Mouse (Mus musculus) G1E (cell line): ENCODE results near the gene 4930412O13Rik. TPM values are rescaled to one million over a fixed set of nuclear protein-coding genes. Genes with fewer than 3 reads are reported as not detected.
A peak's percentile ranks its signal among the peaks of the same experiment; 100 is the strongest.

ENCODE experiments used
- ATAC-seq: 2 replicates; pipeline ENCODE4 v1.8.0; 2016; ENCODE audit warnings: mild to moderate bottlenecking; ENCODE audit not compliant: insufficient number of reproducible peaks, poor library complexity, low FRiP score, severe bottlenecking; ENCODE audit errors: extremely low read depth
- DNase-seq: peaks from one replicate; pipeline ENCODE4 v3.0.0; 2012; ENCODE audit warnings: low spot score
- H3K27me3 ChIP-seq: 2 replicates; pipeline ENCODE4 v1.6.1; 2012; ENCODE audit warnings: mild to moderate bottlenecking, low read length, inconsistent platforms; ENCODE audit not compliant: insufficient read depth
- H3K36me3 ChIP-seq: replicated peaks from 2 replicates; pipeline ENCODE3; 2012; ENCODE audit warnings: mild to moderate bottlenecking, inconsistent platforms
- H3K4me1 ChIP-seq: 2 replicates; pipeline ENCODE4 v1.6.1; 2012; ENCODE audit warnings: low read depth, low read length, inconsistent platforms, mixed read lengths; ENCODE audit not compliant: insufficient read depth
- H3K4me3 ChIP-seq: 2 replicates; pipeline ENCODE4 v1.5.1; 2012; ENCODE audit warnings: low read depth, mild to moderate bottlenecking, inconsistent platforms, low read length, moderate library complexity, mixed read lengths
- H3K9me3 ChIP-seq: replicated peaks from 2 replicates; pipeline ENCODE4 v1.6.1; 2012; ENCODE audit warnings: inconsistent platforms
- CTCF ChIP-seq: IDR thresholded peaks from 2 replicates; pipeline ENCODE4 v1.5.1; 2012; ENCODE audit warnings: low read depth, low read length, inconsistent platforms, mixed read lengths
- GATA1 ChIP-seq: IDR thresholded peaks from 2 replicates; pipeline ENCODE4 v1.6.1; 2012; ENCODE audit warnings: borderline replicate concordance, low read length, inconsistent platforms, mixed read lengths
- GATA2 ChIP-seq: IDR thresholded peaks from 2 replicates; pipeline ENCODE4 v1.6.1; 2012; ENCODE audit warnings: low read depth, low read length, inconsistent platforms, borderline replicate concordance
- POLR2AphosphoS5 ChIP-seq: IDR thresholded peaks from 2 replicates; pipeline ENCODE4 v1.6.1; 2012; ENCODE audit warnings: low read depth, low read length, inconsistent platforms; ENCODE audit not compliant: insufficient replicate concordance
- TAL1 ChIP-seq: conservative IDR thresholded peaks from 2 replicates; pipeline ENCODE4 v1.6.1; 2012; ENCODE audit warnings: low read depth, low read length, inconsistent platforms, mixed read lengths
- polyA plus RNA-seq: library from polyadenylated mRNA; stranded (reverse); fragments of >175 nt; gene quantifications from 2 replicates; pipeline ENCODE4 v1.2.3, GENCODE M21; 2012
- total RNA-seq, 2 experiments: library from RNA; stranded (forward) in 1 of 2; stranded (reverse) in 1 of 2; fragments of 200-1000 nt in 1 of 2; fragments of >200 nt in 1 of 2; fragmentation: Nextera tagmentation in 1 of 2; gene quantifications; 2 replicates each; pipeline ENCODE4 v1.2.3; 2014 to 2017

4930412O13Rik gene
- total and polyA plus RNA-seq, 3 experiments, result not detected

DNA sequence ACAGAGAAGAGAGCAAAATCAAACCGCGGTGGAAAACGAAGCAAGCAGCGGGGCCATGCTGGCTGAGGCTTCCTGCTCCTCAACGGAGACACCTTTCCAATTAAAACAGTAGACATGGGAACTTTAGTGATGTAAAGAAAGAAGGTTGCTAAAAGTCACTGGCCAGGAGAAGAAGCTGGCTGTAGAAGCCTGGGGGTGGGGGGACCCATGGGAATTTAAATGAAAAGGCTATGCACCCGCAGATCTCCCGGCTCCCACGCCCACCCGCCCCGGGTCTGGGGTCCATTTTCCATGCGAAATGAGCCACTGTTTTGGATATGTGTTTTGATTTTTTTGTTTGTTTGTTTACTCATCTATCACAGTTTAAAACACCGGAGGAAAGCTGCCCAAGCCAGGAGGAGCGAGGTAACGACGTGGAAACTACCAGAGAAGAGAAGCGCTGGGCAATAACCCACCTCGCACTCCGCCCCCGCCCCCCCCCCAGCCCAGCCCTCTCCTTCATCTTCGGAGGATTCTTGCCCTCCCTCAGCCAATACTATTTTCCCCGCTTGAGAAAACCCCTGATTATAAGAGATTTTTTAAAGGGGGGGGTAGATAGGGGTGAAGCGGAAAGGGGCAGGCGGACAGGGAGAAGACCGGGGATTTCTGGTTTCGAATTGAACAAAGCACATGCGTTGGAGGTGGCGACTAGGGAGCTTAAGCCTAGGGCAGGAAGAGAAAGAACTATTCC, 2.9 kb downstream of the 4930412O13Rik start:
- Histone ChIP-seq H3K4me1 (peaks cover 69% of the 10 kb centered on the region), H3K9me3 (peaks cover 9% of the 10 kb centered on the region), H3K4me3 (no peak overlapping the region), H3K36me3 (peaks cover 47% of the 10 kb centered on the region), H3K27me3 (peaks cover 44% of the 10 kb centered on the region)
- no peak for DNase-seq
- no peak for TF ChIP-seq CTCF
- no peak for TF ChIP-seq GATA2
- no peak for TF ChIP-seq POLR2AphosphoS5
- ATAC-seq, result no peak

DNA sequence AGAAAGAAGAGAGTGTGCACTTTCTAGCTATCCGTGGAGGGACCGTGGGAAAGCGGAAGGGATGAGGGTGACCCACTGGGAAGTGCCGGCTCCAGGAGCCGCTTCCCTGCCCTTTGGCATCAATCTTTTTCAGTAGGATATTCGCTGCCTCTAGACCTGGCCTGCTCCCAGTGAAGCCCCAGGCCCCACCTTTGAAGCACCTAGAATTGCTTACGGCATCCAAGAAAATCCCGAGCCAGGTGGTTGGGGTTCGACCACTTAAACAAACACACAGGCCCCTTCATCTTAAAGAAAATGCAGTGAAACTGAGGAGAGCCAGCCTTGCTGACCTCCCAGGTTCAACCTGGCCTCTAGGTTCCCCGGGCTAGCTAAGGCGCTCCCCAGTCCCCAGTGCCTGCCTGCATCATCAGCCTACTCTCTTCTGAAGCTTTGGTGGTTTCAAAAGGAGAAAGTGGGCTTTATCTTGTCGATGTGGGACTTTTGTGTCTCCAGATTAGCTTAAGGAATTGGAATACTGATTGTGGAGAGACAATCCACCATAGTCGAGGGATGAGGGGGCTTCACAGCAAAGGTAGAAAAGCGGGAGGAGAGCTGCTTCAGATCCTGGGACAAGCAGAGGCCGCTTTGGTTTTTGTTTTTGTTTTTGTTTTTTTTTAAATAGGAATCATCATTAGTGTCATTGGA, 3.6 kb downstream of the 4930412O13Rik start:
- DNase-seq (no peak), ATAC-seq (no peak)
- Histone ChIP-seq H3K27me3 (peaks cover 44% of the 10 kb centered on the region), H3K4me3 (no peak overlapping the region), H3K9me3 (peaks cover 9% of the 10 kb centered on the region), H3K36me3 (peaks cover 47% of the 10 kb centered on the region), H3K4me1 (peaks cover 72% of the 10 kb centered on the region)
- TF ChIP-seq POLR2AphosphoS5 (no peak), GATA1 (no peak), GATA2 (no peak), CTCF (no peak), TAL1 (no peak)

DNA sequence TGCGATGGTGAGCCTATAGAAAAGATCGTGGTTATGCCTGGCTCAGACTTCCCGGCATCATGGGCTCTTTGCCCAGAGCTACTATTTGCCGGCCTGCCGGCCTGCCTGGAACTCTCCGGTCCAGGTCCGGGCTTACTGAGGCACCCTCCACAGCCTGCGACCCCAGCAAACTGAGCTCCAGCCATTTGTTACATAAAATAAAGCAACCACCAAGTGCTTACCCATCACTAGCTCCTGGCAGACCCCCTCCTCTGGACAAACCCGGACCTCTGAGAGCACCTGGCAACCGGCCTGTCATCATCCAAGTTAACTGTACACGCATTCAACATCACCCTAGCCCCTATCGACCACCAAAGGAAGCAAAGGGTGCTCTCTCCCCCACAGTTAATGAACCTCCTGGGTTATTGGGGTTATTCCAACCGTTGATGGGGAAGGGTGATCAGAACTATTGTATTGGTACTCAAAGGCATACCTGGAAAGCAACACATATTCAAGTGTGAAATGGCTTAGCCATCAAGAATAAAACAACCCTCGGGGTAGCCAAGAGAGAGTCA, 4.2 kb downstream of the 4930412O13Rik start:
- peaks cover 72% of the 10 kb centered on the region for H3K4me1 ChIP-seq
- no peak for TF ChIP-seq TAL1
- TF ChIP-seq POLR2AphosphoS5, result no peak
- no peak for TF ChIP-seq GATA1
- TF ChIP-seq GATA2, result no peak
- TF ChIP-seq CTCF, result no peak
- no peak for DNase-seq

DNA sequence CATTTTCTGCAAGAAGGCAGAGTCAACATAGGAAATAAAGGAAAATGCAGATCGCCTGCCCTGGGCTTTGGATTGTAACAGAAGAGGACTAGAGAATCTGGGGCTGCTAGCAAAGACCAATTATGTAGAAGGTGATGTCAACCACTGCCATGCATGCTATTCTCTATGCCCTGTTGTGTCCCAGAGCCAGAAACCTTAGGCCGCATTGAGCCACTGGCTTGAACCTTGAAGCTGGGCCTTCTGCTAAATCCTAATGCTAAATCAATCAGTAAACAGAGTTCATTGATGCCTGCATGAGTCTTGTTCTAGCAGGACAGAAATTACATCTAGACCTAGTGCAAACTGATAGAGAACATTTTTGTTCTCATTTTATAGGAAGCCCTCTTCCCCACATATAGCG, 5.0 kb downstream of the 4930412O13Rik start:
- Histone ChIP-seq H3K27me3 (peaks cover 41% of the 10 kb centered on the region), H3K4me1 (peaks cover 74% of the 10 kb centered on the region), H3K36me3 (peaks cover 47% of the 10 kb centered on the region), H3K4me3 (no peak overlapping the region), H3K9me3 (peaks cover 9% of the 10 kb centered on the region)
- TF ChIP-seq CTCF (no peak), TAL1 (no peak), POLR2AphosphoS5 (no peak), GATA1 (no peak), GATA2 (no peak)
- no peak for DNase-seq
- no peak for ATAC-seq

More for the DNA sequence above, 4.2 kb downstream of the 4930412O13Rik start:
- no peak overlapping the region for H3K4me3 ChIP-seq
- peaks cover 44% of the 10 kb centered on the region for H3K27me3 ChIP-seq
- peaks cover 47% of the 10 kb centered on the region for H3K36me3 ChIP-seq
- no peak for ATAC-seq
- peaks cover 9% of the 10 kb centered on the region for H3K9me3 ChIP-seq

DNA sequence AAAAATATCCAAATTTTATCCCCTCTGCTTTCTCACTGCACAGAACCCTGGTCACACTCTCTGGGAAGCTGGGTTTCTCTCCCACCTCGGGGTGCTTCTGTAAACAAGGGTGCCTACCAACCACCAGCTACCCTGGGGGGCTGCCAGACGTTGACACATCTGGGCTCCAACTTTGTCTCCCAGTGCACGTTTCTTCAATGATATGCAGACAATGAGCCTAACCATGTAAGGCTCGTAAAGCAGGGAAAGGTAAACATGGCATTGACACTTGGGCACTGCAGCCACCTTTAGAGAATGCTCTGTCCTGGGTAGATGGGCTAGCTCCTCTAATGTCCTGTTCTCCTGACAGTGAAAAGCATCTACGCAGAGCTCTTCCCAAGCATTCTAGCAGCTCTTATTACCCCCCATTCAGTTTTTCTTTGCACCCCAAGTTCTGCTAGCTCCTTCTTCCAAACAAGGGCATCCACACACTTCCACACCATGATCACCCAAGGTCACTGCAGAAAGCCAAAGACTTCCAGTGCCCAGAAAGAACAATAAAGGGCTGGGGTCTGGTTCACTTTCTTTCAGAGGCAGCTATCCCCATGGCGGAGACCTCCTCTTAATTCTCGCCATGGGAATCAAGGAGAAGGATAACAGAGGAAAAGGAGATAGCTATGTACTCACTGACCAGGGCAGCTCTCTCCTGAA, 6.0 kb downstream of the 4930412O13Rik start:
- ATAC-seq, result no peak
- H3K36me3 ChIP-seq, result peaks cover 37% of the 10 kb centered on the region
- H3K4me1 ChIP-seq, result peaks cover 74% of the 10 kb centered on the region
- peaks cover 31% of the 10 kb centered on the region for H3K27me3 ChIP-seq
- no peak for DNase-seq
- H3K4me3 ChIP-seq, result peak overlapping the region; percentile 67
- H3K9me3 ChIP-seq, result peaks cover 9% of the 10 kb centered on the region
- TF ChIP-seq TAL1 (no peak), GATA2 (no peak), CTCF (no peak), POLR2AphosphoS5 (no peak), GATA1 (no peak)
